Mouse (Mus musculus) CD4-positive, CD25-positive, alpha-beta regulatory T cell, adult 9 weeks (primary cell): Measurements from ENCODE around the gene Dusp10. TPM values are rescaled to one million over a fixed set of nuclear protein-coding genes. Genes with fewer than 3 reads are reported as not detected.

Source experiments
- polyA plus RNA-seq: library from polyadenylated mRNA; unstranded; fragments of 100-300 nt; shearing (Covaris generic); gene quantifications from one replicate; pipeline ENCODE4 v1.2.1, GENCODE M21; 2017

The Dusp10 gene
- 39.7 TPM for polyA plus RNA-seq

DNA sequence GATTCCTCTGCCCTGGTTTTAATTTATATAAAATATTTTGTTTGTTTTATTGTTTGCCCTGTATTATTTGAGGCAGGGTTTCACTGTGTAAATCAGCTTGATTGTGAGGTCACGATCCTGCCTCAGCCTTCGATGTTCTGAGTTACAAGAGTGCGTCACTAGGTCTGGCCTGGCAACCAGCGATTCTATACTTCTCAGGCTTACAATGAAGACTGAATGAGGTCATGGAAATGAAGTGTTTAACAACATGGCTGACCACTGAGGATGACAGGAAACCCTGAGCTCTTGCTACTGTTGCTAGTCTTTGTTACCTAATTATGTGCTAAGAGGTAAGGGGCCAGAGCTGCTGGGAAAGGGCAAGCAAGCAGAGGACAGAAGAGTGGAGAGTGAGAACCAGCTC is at the start of gene Dusp10:
Gene Dusp10, plus strand, starts transcription at position 197 of the 400 bp plus-strand sequence.

DNA sequence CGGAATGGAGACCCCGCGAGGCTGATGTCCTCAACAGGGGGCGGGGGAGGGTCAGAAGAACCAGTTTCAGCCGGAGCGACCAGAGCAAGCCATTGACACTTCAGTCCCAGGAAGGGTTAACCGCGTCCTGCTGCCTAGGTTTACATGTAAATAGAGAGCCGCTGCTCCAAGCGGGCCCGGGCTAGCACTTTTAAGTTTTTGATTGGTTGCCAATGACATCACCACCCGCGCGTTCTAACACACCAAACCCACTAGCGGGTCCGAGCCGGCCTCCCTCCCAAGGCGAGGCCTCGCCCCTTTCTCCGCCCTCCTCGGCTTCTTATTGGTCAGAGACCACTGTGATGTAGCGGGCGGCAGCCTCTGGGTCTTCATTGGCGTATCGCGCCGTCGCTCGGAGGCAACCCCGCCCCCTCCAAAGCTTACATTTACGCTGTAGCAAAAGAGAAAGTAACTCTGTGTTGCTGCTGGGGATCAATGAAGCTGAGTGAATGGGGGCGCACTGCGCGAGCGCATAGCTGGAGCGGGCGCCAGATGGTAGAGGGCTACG is 21.0 kb downstream of the Dusp10 start, which contains the start of gene 1700056E22Rik:
Gene 1700056E22Rik, minus strand, starts transcription at position 291 of the 547 bp plus-strand sequence.

Other genes with a start within 250 kb of the Dusp10 start
- 1.2 TPM for gene 1700056E22Rik, start 21.0 kb downstream of the Dusp10 start, polyA plus RNA-seq